ENCODE assay signal across 8 mouse cellular contexts in genomic region chr11:76179495-76180145, GRCm38 (mm10). TPM values are rescaled to one million over a fixed set of nuclear protein-coding genes. Genes with fewer than 3 reads are reported as not detected.
DNase-seq lines count a peak whose midpoint lies in the region; ATAC-seq and TF ChIP-seq lines count a peak whose summit lies in the region.

Vps53 (minus strand) TSS chr11:76179647.
Fam57a (plus strand) TSS chr11:76179671.

- no peaks in the 10 kb centered on the region for H3K27me3 ChIP-seq in embryonic facial prominence, embryonic 14.5 days (replicated peaks; ENCODE audit: control insufficient read depth, insufficient read depth, low read length)
- no peaks in the 10 kb centered on the region for H3K27me3 ChIP-seq in limb, embryonic 13.5 days
- H3K27me3 ChIP-seq in midbrain, embryonic 15.5 days (replicated peaks): no peaks in the 10 kb centered on the region

- peak; percentile 86 for DNase-seq in 416B (ENCODE audit: low read depth)
- peak; percentile 93 for DNase-seq in embryonic facial prominence, embryonic 14.5 days (ENCODE audit: low spot score)
- DNase-seq in heart, adult 8-10 months (ENCODE audit: low spot score): peak; percentile 92
- peak; percentile 95 for DNase-seq in kidney, adult 9 months
- DNase-seq in spleen, adult 18-20 months: peak; percentile 64 to 78

- peak; percentile 31; the same call in 1 of the 2 replicates for TF ChIP-seq POLR2A in bone marrow, adult 2 months (IDR thresholded peaks at IDR 0.05; ENCODE audit: borderline replicate concordance, control insufficient read depth, low read depth, low read length)

- H3K4me2 ChIP-seq in embryonic facial prominence, embryonic 14.5 days (ENCODE audit: low read depth, low read length): peak within 1 kb of the TSS; percentile 81
- H3K4me2 ChIP-seq in limb, embryonic 13.5 days (replicated peaks): peak within 1 kb of the TSS; percentile 92
- peak within 1 kb of the TSS; percentile 84 for H3K4me2 ChIP-seq in midbrain, embryonic 15.5 days

- H3K4me3 ChIP-seq in bone marrow, adult 2 months (replicated peaks; ENCODE audit: control insufficient read depth, low read depth, low read length): peak within 1 kb of the TSS; percentile 99
- peak within 1 kb of the TSS; percentile 87 for H3K4me3 ChIP-seq in embryonic facial prominence, embryonic 14.5 days (ENCODE audit: low read depth, low read length)
- peak within 1 kb of the TSS; percentile 77 for H3K4me3 ChIP-seq in limb, embryonic 13.5 days
- H3K4me3 ChIP-seq in midbrain, embryonic 15.5 days: peak within 1 kb of the TSS; percentile 84

- H3K9me3 ChIP-seq in embryonic facial prominence, embryonic 14.5 days (ENCODE audit: control insufficient read depth, low read length): no peaks in the 10 kb centered on the region
- no peaks in the 10 kb centered on the region for H3K9me3 ChIP-seq in limb, embryonic 13.5 days
- H3K9me3 ChIP-seq in midbrain, embryonic 15.5 days: no peaks in the 10 kb centered on the region

- peak; percentile 92 for ATAC-seq in embryonic facial prominence, embryonic 14.5 days (ENCODE audit: low read depth)
- peak; percentile 83; the same call in 1 of the 2 replicates for ATAC-seq in limb, embryonic 13.5 days (ENCODE audit: low FRiP score, low read depth)
- peak; percentile 95 for ATAC-seq in midbrain, embryonic 15.5 days (replicated peaks)

- H3K9ac ChIP-seq in embryonic facial prominence, embryonic 14.5 days (ENCODE audit: low read depth, low read length): peak within 1 kb of the TSS; percentile 72
- peak within 1 kb of the TSS; percentile 71 for H3K9ac ChIP-seq in limb, embryonic 13.5 days
- H3K9ac ChIP-seq in midbrain, embryonic 15.5 days: peak within 1 kb of the TSS; percentile 58

- peak within 1 kb of the TSS; percentile 51 for H3K27ac ChIP-seq in bone marrow, adult 2 months (ENCODE audit: control insufficient read depth, insufficient read depth, low read depth, low read length, poor library complexity)
- peak within 1 kb of the TSS; percentile 33; the same call in 1 of the 2 replicates for H3K27ac ChIP-seq in embryonic facial prominence, embryonic 14.5 days (replicated peaks; ENCODE audit: low read depth, low read length)
- peak within 1 kb of the TSS; percentile 64; the same call in 1 of the 2 replicates for H3K27ac ChIP-seq in limb, embryonic 13.5 days
- peak within 1 kb of the TSS; percentile 84 for H3K27ac ChIP-seq in midbrain, embryonic 15.5 days

- no peaks in the 10 kb centered on the region; the same call in 1 of the 2 replicates for H3K4me1 ChIP-seq in bone marrow, adult 2 months (ENCODE audit: control insufficient read depth, insufficient read depth, low read length)
- peaks cover 10% of the 10 kb centered on the region for H3K4me1 ChIP-seq in embryonic facial prominence, embryonic 14.5 days (ENCODE audit: control insufficient read depth, insufficient read depth, low read length)
- H3K4me1 ChIP-seq in limb, embryonic 13.5 days: peaks cover 12% of the 10 kb centered on the region
- peaks cover 13% of the 10 kb centered on the region for H3K4me1 ChIP-seq in midbrain, embryonic 15.5 days

- no peak for TF ChIP-seq CTCF in bone marrow, adult 2 months (IDR thresholded peaks at IDR 0.05; ENCODE audit: control insufficient read depth, insufficient read depth, low read length)

- H3K36me3 ChIP-seq in embryonic facial prominence, embryonic 14.5 days (ENCODE audit: control insufficient read depth, insufficient read depth, low read length): 0 out of 2 replicates have a peak, but pooled peaks cover 11% of the 10 kb centered on the region
- 0 out of 2 replicates have a peak, but pooled peaks cover 4% of the 10 kb centered on the region for H3K36me3 ChIP-seq in limb, embryonic 13.5 days
- H3K36me3 ChIP-seq in midbrain, embryonic 15.5 days (replicated peaks): no peaks in the 10 kb centered on the region

- 1% methylated on average over 37 of the region's 37 CpGs for WGBS in bone marrow, adult 2 months
- 1% methylated on average over 37 of the region's 37 CpGs for WGBS in embryonic facial prominence, embryonic 14.5 days
- WGBS in limb, embryonic 13.5 days: under 1% methylated on average over 37 of the region's 37 CpGs
- WGBS in midbrain, embryonic 15.5 days: under 1% methylated on average over 37 of the region's 37 CpGs

RNA-seq across cellular contexts. Expression of gene Vps53, which starts in this region (rescaled TPM):
- 14.4 and 27.0 TPM in 2 replicates for polyA plus RNA-seq in bone marrow, adult 2 months (2011; ENCODE audit: insufficient read depth, insufficient read length, low replicate concordance, missing spikeins)
- polyA plus RNA-seq in embryonic facial prominence, embryonic 14.5 days (2014; fragmentation: Nextera tagmentation; extraction: Ambion mirVana): 32.4 and 36.6 TPM in 2 replicates
- 10 to 100 TPM; 27.2 to 29.9 (median 29.5) TPM for total RNA-seq in heart, adult 8-10 months (2022)
- 37.5 and 40.0 TPM in 2 replicates for polyA plus RNA-seq in limb, embryonic 13.5 days (2015; fragmentation: Nextera tagmentation; extraction: Ambion mirVana)
- polyA plus RNA-seq in midbrain, embryonic 15.5 days (2015; fragmentation: Nextera tagmentation; extraction: Ambion mirVana): 67.8 and 72.0 TPM in 2 replicates

RNA-seq across cellular contexts. Expression of gene Fam57a, which starts in this region (rescaled TPM):
- polyA plus RNA-seq in bone marrow, adult 2 months (2011; ENCODE audit: insufficient read depth, insufficient read length, low replicate concordance, missing spikeins): 0.45 and 1.2 TPM in 2 replicates
- polyA plus RNA-seq in embryonic facial prominence, embryonic 14.5 days (2014; fragmentation: Nextera tagmentation; extraction: Ambion mirVana): 34.2 and 36.8 TPM in 2 replicates
- total RNA-seq in heart, adult 8-10 months (2022): 1 to 10 TPM; 2.0 to 3.0 (median 2.5) TPM
- 27.8 and 29.9 TPM in 2 replicates for polyA plus RNA-seq in limb, embryonic 13.5 days (2015; fragmentation: Nextera tagmentation; extraction: Ambion mirVana)
- 23.9 and 27.1 TPM in 2 replicates for polyA plus RNA-seq in midbrain, embryonic 15.5 days (2015; fragmentation: Nextera tagmentation; extraction: Ambion mirVana)

Comparison
In these comparisons a context has a peak if more than half of its experiments do, and no peak if none do; other contexts are left out.
1. Peak in every context shown above with its lines: DNase-seq, ATAC-seq, H3K4me3 ChIP-seq and H3K27ac ChIP-seq.
2. RNA of gene Fam57a (polyA plus RNA-seq): 34.2 to 36.8 TPM in embryonic facial prominence, embryonic 14.5 days, 27.8 to 29.9 TPM in limb, embryonic 13.5 days and 23.9 to 27.1 TPM in midbrain, embryonic 15.5 days; 0.45 to 1.2 TPM in bone marrow, adult 2 months; every median in the first group is over 10 times any median in the second.
3. H3K27ac ChIP-seq: peak in every context shown above with its lines; median percentile 84 in midbrain, embryonic 15.5 days; 64 in limb, embryonic 13.5 days; 51 in bone marrow, adult 2 months; 33 in embryonic facial prominence, embryonic 14.5 days.